Mouse (Mus musculus): ENCODE measurements around the gene Foxb1. TPM values are rescaled to one million over a fixed set of nuclear protein-coding genes. Genes with fewer than 3 reads are reported as not detected.

The Foxb1 gene
- total RNA-seq (2017), result not detected in 2 replicates

DNA sequence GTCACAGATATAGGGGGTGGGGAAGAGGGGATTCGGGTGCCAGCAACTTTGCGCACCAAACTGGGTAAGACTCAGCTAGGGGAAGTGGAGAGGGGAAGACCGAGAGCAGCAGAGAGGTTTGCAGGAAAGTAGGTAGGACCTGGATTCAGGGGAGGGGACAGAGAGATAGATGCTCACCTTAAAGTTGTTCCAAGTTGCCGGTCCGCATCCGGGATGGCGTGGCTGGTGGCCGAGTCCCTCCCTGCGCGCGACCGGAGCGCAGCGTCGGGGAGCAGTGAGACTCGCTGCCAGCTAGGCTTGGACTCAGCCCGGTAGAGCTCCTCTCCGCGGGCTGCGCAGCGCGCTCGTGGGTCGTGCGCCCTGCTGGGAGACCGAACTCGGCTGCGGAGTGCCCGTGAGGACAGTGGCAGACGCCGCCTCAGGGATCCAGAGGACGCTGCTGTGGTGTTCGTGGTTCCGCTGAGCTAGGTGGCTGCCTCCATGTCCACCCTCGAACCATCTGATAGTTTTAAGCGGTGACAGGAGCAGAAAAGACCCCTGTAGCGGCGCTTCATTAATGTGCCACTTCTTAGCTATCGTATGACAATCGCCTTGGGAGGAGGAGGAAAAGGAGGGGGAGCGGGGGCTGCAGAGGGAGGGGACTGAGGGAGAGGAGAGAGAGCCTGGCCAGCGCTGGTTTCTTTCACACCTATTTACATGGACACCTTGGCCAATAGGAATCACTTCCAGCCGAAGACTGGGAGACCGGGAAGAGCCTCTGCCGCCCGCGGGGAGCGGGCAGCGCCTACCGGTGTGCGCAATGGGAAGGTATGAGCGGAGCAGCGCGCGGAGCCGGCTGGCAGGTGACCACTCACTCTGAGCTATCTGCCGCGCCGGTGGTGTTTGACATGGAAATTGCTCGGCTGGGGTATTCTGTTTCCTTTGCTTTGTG, at the start of gene Foxb1:
TSS of gene Foxb1 (minus strand) at position 570 of the 931 bp plus-strand sequence.
- no peak for ATAC-seq (replicated peaks; ENCODE audit: low read depth, poor library complexity, severe bottlenecking)

DNA sequence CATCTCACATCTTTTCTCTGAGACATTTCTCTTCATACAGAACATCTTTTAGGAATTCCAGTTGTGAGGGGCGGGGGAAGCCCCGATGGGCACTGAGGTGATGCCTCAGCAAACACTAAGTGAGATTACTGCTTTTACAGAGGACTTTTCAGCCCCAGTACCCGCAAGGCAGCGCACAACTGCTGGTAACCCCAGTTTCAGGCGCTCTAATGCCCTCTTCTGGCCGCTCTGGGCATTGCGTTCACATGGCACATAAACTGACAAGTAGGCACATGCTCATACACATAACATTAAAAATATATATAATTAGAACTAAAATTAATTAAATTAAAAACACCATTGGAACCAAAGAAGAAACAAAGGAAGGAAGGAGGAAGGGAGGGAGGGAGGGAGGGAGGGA, 29.8 kb upstream of the Foxb1 start:
- ATAC-seq (replicated peaks; ENCODE audit: low read depth, poor library complexity, severe bottlenecking), result no peak

DNA sequence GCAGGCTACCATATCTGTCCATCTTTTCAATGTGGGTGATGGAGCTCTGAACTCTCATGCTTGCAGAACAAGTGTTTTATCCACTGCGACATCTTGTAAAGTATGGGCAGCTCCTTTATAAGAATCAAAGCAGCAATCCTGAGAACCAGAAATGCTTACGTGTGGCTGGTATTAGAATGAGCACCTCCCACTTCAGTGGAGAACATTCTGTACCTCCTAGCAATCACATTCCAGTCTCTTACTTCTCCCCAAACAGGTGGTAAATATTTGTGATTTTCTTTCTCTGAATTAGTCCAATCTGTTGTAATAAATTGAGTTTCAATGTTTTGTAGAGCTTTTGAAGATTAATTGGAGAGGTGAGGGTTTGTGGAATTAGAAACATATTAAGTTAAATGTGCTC, 19.3 kb upstream of the Foxb1 start:
- no peak for ATAC-seq (replicated peaks; ENCODE audit: low read depth, poor library complexity, severe bottlenecking)

GRCm38 (mm10) chr9:69769949-69770585, 9.3 kb upstream of the Foxb1 start:
- no peak for ATAC-seq (replicated peaks; ENCODE audit: low read depth, poor library complexity, severe bottlenecking)

DNA sequence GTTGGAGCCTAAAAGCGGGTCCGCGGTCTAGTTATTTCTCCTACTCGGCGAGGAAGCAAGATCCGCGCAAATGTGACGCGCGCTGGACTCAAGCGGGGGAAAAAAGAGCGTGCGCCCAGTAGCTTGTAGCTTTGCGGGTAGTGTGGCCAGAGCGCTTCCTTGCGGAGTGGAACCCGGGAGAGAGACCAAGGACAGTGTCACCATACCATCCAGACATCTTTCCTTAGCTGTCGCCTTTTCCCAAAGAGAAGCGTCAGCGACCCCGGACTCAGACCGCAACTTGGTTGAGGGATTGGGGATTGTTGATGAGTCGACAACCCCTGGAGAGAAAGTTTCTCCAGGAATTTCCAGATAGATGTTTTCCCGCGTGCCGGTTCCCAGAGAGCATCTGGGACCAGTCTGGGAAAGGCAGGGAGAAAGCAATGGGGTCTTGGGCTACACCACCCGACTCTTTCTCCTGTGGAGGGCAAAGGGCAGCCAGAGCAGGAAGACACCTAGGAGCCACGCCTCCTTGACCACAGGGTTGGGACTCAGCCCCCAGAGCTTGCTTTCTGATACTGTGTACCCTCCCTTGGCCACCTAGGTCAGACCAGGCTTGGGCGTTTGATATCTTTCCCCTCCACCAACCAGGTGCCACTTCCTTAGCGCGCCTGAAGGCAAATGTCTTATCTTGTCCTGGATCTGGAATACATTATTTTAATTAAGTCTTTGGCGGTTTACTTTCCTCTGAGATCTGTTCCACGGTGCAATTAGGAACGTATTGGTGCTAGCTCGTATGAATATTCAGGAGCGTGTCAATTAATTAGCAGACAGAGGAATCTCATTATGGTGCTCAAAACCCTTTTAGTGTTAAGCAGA, 8.6 kb upstream of the Foxb1 start:
- ATAC-seq (replicated peaks; ENCODE audit: low read depth, poor library complexity, severe bottlenecking), result no peak

GRCm38 (mm10) chr9:69768136-69768875, 7.6 kb upstream of the Foxb1 start:
- ATAC-seq (replicated peaks; ENCODE audit: low read depth, poor library complexity, severe bottlenecking), result no peak

GRCm38 (mm10) chr9:69767421-69767820, 6.7 kb upstream of the Foxb1 start:
- ATAC-seq (replicated peaks; ENCODE audit: low read depth, poor library complexity, severe bottlenecking), result no peak

- ATAC-seq (replicated peaks; ENCODE audit: low read depth, poor library complexity, severe bottlenecking), result no peak
These were observed 6.2 kb upstream of the Foxb1 start for GRCm38 (mm10) chr9:69766936-69767335.

- no peak for ATAC-seq (replicated peaks; ENCODE audit: low read depth, poor library complexity, severe bottlenecking)
These were observed 5.6 kb upstream of the Foxb1 start for GRCm38 (mm10) chr9:69766301-69766700.

GRCm38 (mm10) chr9:69765483-69766050, 4.8 kb upstream of the Foxb1 start:
- no peak for ATAC-seq (replicated peaks; ENCODE audit: low read depth, poor library complexity, severe bottlenecking)

DNA sequence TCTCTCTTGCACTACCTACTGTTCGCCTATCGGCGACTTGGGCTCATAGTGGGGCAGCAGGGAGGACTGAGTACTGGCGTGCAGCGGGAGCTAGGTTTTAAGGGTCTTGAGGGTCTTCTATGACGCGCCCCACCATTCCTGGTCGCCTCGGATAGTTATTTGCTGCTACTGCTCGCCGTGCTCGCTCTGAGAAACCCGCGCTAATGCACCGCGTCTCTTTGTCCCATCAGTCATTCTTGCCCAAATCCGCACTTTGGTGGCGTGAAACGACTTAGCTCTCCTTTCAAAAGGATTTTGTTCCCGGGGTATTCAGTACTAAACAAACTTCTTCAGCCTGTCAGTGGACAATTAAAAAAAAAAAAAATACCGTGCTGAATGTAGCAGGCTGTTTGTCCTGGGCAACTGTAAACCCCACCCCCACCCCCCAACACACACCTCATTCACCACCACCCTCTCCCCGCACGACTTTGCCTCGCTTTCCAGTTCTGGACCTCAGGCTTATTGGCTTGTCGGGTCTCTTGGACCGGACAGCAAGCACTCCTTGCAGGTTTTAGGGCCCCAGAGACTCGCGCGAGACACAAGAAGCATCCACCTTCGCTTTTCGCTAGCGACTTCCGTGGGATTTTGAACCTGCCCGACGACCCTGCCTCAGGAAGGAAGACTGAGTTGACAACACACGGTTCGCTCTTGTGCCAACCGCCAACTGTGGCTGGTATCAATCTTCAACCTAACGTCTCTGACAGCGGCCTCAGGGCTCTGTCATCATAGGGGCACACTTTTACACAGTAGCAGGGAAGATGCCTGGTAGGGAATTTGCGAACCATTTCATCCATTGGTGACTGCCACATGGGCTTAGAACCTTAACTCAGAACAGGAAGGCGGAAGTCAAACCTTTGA, 4.1 kb upstream of the Foxb1 start:
- ATAC-seq (replicated peaks; ENCODE audit: low read depth, poor library complexity, severe bottlenecking), result no peak

GRCm38 (mm10) chr9:69763681-69764585, 3.2 kb upstream of the Foxb1 start:
- ATAC-seq (replicated peaks; ENCODE audit: low read depth, poor library complexity, severe bottlenecking), result no peak

- no peak for ATAC-seq (replicated peaks; ENCODE audit: low read depth, poor library complexity, severe bottlenecking)
These were observed 2.0 kb upstream of the Foxb1 start for GRCm38 (mm10) chr9:69762703-69763102.

DNA sequence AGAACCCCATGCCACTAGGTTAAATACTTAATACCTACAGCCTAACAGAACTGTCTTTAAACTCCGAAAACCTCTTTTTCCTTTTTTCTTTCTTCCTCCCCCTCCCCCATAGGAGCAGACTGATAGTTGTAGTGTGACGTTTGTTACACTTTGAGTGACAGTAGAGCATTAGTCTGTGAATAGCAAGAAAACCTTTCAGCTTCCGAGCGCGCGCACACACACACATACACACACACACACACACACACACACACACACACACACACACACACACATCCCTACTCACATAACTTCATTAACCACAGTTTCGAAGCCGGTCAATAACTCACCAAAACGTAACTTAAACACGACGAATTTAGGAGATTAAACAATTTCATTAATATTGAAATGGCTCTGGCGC, 1.5 kb upstream of the Foxb1 start:
- no peak for ATAC-seq (replicated peaks; ENCODE audit: low read depth, poor library complexity, severe bottlenecking)

- no peak for ATAC-seq (replicated peaks; ENCODE audit: low read depth, poor library complexity, severe bottlenecking)
These were observed 829 bp upstream of the Foxb1 start for GRCm38 (mm10) chr9:69761569-69761968.

GRCm38 (mm10) chr9:69759721-69760221, 969 bp downstream of the Foxb1 start:
- no peak for ATAC-seq (replicated peaks; ENCODE audit: low read depth, poor library complexity, severe bottlenecking)

- no peak for ATAC-seq (replicated peaks; ENCODE audit: low read depth, poor library complexity, severe bottlenecking)
These were observed 1.7 kb downstream of the Foxb1 start for GRCm38 (mm10) chr9:69758946-69759615.

Data from common myeloid progenitor, adult 5-6 weeks (primary cell).